Mouse (Mus musculus) hindbrain, postnatal 0 days (tissue): ENCODE data around the gene Zfx. TPM values are rescaled to one million over a fixed set of nuclear protein-coding genes. Genes with fewer than 3 reads are reported as not detected.

Experiments used
- ATAC-seq: fragments of 200-750 bp; cut with Nextera tagmentation; 2 replicates; pipeline ENCODE4 v1.8.0; 2017; ENCODE audit warnings: mild to moderate bottlenecking, moderate TSS enrichment, moderate library complexity
- DNase-seq: peaks from one replicate; pipeline ENCODE4 v3.0.0-alpha.2; 2015; ENCODE audit warnings: low spot score
- H3K27ac ChIP-seq: fragments of 300-500 bp; sonication (generic); 2 replicates; pipeline ENCODE4 v1.5.1; 2014; ENCODE audit warnings: mild to moderate bottlenecking
- H3K27me3 ChIP-seq: fragments of 300-500 bp; sonication (generic); 2 replicates; pipeline ENCODE4 v1.6.1; 2014; ENCODE audit warnings: low read length, mixed read lengths; ENCODE audit not compliant: insufficient read depth
- H3K36me3 ChIP-seq: fragments of 300-500 bp; sonication (generic); 2 replicates; pipeline ENCODE4 v1.6.1; 2014; ENCODE audit warnings: low read length, mixed read lengths; ENCODE audit not compliant: insufficient read depth
- H3K4me1 ChIP-seq: fragments of 300-500 bp; sonication (generic); 2 replicates; pipeline ENCODE4 v1.6.1; 2014; ENCODE audit warnings: antibody characterized with exemption, low read length, mixed read lengths; ENCODE audit not compliant: insufficient read depth
- H3K4me2 ChIP-seq: fragments of 300-500 bp; sonication (generic); 2 replicates; pipeline ENCODE4 v1.6.1; 2014; ENCODE audit warnings: low read depth, mild to moderate bottlenecking, low read length, moderate library complexity, mixed read lengths
- H3K4me3 ChIP-seq: fragments of 300-500 bp; sonication (generic); 2 replicates; pipeline ENCODE4 v1.5.1; 2014; ENCODE audit warnings: low read length
- H3K9ac ChIP-seq: fragments of 300-500 bp; sonication (generic); replicated peaks from 2 replicates; pipeline ENCODE4 v1.6.1; 2014; ENCODE audit warnings: mild to moderate bottlenecking, low read length, moderate library complexity, mixed read lengths
- H3K9me3 ChIP-seq: fragments of 300-500 bp; sonication (generic); 2 replicates; pipeline ENCODE4 v1.6.1; 2016; ENCODE audit warnings: low read length, mixed read lengths
- CTCF ChIP-seq: IDR thresholded peaks from 2 replicates; pipeline ENCODE4 v1.5.1; 2016; ENCODE audit warnings: antibody characterized with exemption, control low read depth, low read depth
- WGBS: fragments of 180-500 bp; shearing (Covaris S2); extraction: QIAGEN DNeasy Blood & Tissue Kit; methylation state at CpG from one replicate; pipeline ENCODE4 v1.1.7; 2014; 5-methylcytosine and 5-hydroxymethylcytosine counted together
- polyA plus RNA-seq: library from polyadenylated mRNA; unstranded; fragments of >200 nt; fragmentation: Nextera tagmentation; extraction: Ambion mirVana; gene quantifications from 2 replicates; pipeline ENCODE4 v1.2.1, GENCODE M21; 2015
- total RNA-seq: library from RNA; depleted of rRNA; stranded (reverse); fragments of >200 nt; gene quantifications from 2 replicates; pipeline ENCODE4 v1.2.3, GENCODE M21; 2014; rRNA removed

Gene Zfx
- 24.2 and 27.9 TPM in 2 replicates for total RNA-seq
- polyA plus RNA-seq = 19.0 and 20.2 TPM in 2 replicates

DNA sequence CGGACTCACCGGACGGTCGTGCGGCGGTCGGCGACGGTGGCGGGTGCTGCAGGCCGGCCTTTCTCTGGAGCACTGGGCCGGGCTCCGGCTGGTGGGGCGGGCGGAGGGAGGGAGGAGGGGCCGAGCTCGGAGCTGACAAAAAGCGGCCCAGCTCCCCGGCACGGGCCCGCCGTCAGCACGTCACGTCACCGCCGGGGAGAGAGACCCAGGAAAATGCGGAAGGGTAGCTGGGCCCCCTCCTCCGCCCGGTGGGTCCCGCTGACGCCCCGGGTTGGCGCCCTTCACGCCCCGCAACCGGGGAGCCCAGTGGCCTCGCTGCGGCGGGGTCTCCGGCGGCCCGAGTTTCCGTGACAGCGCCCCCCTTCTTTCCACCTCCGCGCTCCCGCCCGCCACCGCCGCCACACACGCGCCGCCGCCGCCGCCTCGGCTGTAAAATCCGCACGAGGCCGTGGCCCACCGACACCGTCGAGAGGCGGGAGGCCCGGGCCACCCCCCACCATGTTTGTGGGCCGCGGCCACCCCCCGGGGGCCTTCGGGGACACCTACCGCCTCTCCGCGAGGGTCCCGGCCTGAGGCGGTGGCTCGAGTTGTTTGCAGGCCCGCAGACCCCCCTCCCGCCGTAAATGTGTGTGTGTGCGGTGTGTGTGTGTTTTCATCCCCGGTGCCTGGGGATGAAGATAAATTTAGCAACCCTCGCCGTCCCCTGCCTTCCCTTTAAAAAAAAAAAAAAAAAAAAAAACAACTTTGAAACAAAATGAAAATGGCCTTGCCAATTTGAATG is at the start of gene Zfx:
TSS of gene Zfx (minus strand) at position 644 of the 781 bp plus-strand sequence.
- WGBS = 28% methylated on average over 44 of the region's 82 CpGs
- no peaks in the 10 kb centered on the region for H3K36me3 ChIP-seq
- no peaks in the 10 kb centered on the region for H3K4me1 ChIP-seq
- DNase-seq (peak; percentile 57), ATAC-seq (peak; percentile 73)
- peak within 1 kb of the TSS; percentile 99 for H3K27ac ChIP-seq
- no peak for TF ChIP-seq CTCF
- peak within 1 kb of the TSS; percentile 69 for H3K4me2 ChIP-seq
- peak within 1 kb of the TSS; percentile 56 for H3K4me3 ChIP-seq
- no peaks in the 10 kb centered on the region for H3K27me3 ChIP-seq
- H3K9me3 ChIP-seq = no peaks in the 10 kb centered on the region
- peak within 1 kb of the TSS; percentile 90 for H3K9ac ChIP-seq

DNA sequence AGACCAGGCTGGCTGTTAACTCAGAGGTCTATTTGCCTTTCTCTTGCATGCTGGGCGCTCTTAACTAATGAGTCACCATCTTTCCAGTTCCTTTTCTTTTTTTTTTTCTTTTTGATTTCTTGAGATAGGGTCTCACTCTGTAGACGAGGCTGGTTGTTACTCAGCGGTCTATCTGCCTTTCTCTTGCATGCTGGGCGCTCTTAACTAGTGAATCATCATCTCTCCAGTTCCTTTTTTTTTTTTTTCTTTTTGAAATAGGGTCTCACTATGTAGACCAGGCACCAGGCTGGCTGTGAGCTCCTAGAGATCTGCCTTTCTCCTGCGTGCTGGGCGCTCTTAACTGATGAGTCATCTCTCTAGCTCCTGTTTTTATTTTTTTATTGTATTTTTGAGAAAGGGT is 45.8 kb upstream of the Zfx start:
- Histone ChIP-seq H3K4me1 (no peaks in the 10 kb centered on the region), H3K27me3 (peaks cover 3% of the 10 kb centered on the region; the same call in 1 of the 2 replicates), H3K4me2 (no peak overlapping the region), H3K9me3 (no peaks in the 10 kb centered on the region), H3K27ac (no peak overlapping the region), H3K36me3 (no peaks in the 10 kb centered on the region), H3K9ac (no peak overlapping the region), H3K4me3 (no peak overlapping the region)
- no peak for TF ChIP-seq CTCF
- DNase-seq = no peak
- 81% methylated on average over 6 of the region's 6 CpGs for WGBS
- ATAC-seq = no peak

DNA sequence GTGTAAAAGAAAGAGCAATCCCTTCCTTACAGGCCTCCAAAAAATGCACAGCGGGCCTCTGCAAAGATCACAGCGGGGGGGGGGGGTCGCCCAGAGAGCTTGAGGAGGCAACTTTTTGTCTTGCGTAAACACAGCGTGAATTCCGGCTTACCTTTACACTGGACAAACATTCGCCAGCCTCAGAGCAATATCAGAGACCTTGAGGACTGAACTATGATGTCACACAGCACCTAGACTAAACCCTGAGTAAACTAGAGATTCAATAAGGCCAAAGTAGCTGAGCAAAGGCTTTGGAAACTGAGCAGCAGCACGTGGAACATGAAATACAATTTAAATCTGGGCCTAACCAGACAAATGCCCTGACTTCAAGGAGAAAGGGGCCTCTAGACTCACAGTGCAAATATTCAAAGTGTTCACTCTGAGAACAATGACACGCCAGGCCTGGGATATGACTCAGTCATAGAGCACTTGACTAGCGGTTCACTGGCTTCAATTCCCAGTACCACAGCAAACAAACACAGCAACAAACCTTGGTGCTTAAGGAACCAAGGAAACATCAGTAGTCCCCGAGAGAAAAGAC is 28.8 kb upstream of the Zfx start:
- DNase-seq = no peak
- Histone ChIP-seq H3K27ac (no peak overlapping the region), H3K4me1 (no peaks in the 10 kb centered on the region), H3K27me3 (peaks cover 10% of the 10 kb centered on the region; the same call in 1 of the 2 replicates), H3K9me3 (no peaks in the 10 kb centered on the region), H3K36me3 (no peaks in the 10 kb centered on the region), H3K4me3 (no peak overlapping the region), H3K9ac (no peak overlapping the region), H3K4me2 (no peak overlapping the region)
- 38% methylated on average over 11 of the region's 11 CpGs for WGBS
- no peak for ATAC-seq
- no peak for TF ChIP-seq CTCF

DNA sequence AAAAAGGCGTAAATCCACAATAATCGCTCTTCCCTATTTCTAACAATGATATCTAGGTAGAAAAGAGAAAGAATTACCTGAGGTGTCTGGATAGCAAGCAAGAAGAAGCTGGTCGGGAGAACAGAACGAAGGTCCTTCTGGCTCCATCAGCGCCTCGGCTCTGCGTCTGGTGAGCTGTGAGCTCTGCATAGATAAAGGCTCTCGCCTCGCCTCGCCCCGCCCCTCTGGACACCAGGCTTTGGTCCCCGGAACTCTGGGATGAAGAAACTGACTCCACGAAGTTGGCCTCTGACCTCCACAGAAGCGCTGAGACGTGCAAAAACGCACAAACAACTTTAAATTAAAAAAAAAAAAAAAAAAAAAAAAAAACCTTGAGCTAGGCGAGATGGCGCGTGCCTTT is 27.0 kb upstream of the Zfx start:
- TF ChIP-seq CTCF = no peak
- H3K9ac ChIP-seq = no peak overlapping the region
- no peak overlapping the region for H3K27ac ChIP-seq
- H3K9me3 ChIP-seq = no peaks in the 10 kb centered on the region
- ATAC-seq (no peak), DNase-seq (no peak)
- no peak overlapping the region for H3K4me2 ChIP-seq
- H3K36me3 ChIP-seq = no peaks in the 10 kb centered on the region
- no peak overlapping the region for H3K4me3 ChIP-seq
- H3K4me1 ChIP-seq = no peaks in the 10 kb centered on the region
- peaks cover 10% of the 10 kb centered on the region; the same call in 1 of the 2 replicates for H3K27me3 ChIP-seq
- 81% methylated on average over 19 of the region's 19 CpGs for WGBS

DNA sequence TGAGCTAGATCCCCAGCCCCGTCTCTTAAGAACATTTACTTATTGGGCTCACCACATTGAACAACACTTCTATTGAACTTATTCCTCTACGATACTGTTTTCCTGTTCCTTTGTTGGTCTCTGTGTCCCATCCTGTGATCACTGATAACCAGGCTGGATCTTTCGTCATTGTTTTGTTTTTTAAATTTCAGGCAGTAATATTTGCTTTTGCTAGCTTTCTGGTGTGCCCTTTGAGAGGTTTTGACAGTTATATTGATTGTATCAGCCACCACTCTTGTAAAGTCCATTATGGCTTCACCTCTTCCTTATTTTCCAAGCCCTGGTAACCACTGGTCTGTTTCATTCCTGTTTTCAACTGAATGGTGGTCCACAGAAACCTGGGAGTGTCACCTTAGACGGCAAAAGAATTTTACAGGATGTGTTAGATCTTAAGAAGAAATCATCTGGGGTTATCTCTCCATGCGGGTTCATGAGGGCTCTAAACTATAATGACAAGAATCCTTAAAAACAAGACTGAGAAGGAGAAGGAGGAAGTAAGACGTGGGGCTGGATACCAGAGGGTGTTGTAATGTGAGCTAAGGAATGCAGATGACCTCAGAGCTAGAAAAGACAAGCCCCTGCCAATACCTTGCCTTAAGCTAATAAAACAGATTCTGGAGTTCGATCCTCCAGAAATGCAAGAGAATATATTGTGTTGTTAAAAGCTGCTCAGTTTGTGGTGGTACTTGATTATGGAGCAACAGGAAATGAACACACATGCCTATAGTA is 18.7 kb upstream of the Zfx start:
- Histone ChIP-seq H3K4me2 (no peak overlapping the region), H3K9me3 (no peaks in the 10 kb centered on the region), H3K4me1 (no peaks in the 10 kb centered on the region), H3K27me3 (peaks cover 9% of the 10 kb centered on the region; the same call in 1 of the 2 replicates), H3K9ac (no peak overlapping the region), H3K4me3 (no peak overlapping the region), H3K27ac (no peak overlapping the region), H3K36me3 (no peaks in the 10 kb centered on the region)
- ATAC-seq (no peak), DNase-seq (no peak)
- WGBS = 79% methylated on average over 7 of the region's 7 CpGs
- TF ChIP-seq CTCF = no peak

DNA sequence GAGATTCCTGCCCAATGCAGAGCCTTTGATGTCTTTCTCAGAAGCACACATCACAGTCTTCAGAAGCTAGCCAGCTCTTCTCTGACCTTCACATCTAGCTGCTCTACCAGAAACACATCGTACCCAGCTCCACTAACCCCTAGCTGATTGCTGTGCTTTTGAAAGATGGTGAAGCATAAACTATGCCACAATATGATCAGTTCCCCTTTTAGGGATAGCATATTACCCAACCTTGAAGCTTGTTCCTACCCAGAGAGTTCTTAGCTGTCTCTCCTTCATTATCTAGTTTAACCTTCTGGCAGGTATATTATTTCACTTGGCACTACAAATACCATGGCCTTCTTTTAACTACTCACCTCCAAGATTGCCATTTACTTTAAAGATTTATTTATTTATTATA is 16.6 kb upstream of the Zfx start:
- peaks cover 13% of the 10 kb centered on the region; the same call in 1 of the 2 replicates for H3K27me3 ChIP-seq
- H3K4me2 ChIP-seq = no peak overlapping the region
- no peak for ATAC-seq
- H3K9ac ChIP-seq = no peak overlapping the region
- H3K36me3 ChIP-seq = no peaks in the 10 kb centered on the region
- DNase-seq = no peak
- no peak for TF ChIP-seq CTCF
- WGBS = 91% methylated on average over 1 of the region's 1 CpGs
- H3K4me3 ChIP-seq = no peak overlapping the region
- H3K27ac ChIP-seq = no peak overlapping the region
- H3K4me1 ChIP-seq = no peaks in the 10 kb centered on the region
- H3K9me3 ChIP-seq = no peaks in the 10 kb centered on the region
